ENCODE assay signal across 8 mouse cellular contexts in genomic region chr7:19307739-19308453, GRCm38 (mm10). TPM values are rescaled to one million over a fixed set of nuclear protein-coding genes. Genes with fewer than 3 reads are reported as not detected.
DNase-seq lines count a peak whose midpoint lies in the region.

No protein-coding gene starts in this region.

- H3K36me3 ChIP-seq in limb, embryonic 10.5 days: no peaks in the 10 kb centered on the region
- H3K36me3 ChIP-seq in splenic B cell, adult 2 months (ENCODE audit: control insufficient read depth, insufficient read depth, low read length, poor library complexity, severe bottlenecking): no peaks in the 10 kb centered on the region; the same call in 1 of the 2 replicates

- H3K9me3 ChIP-seq in limb, embryonic 10.5 days (replicated peaks): no peaks in the 10 kb centered on the region

- peak overlapping the region; percentile 70 for H3K4me3 ChIP-seq in limb, embryonic 10.5 days

- H3K27ac ChIP-seq in limb, embryonic 10.5 days: peak overlapping the region; percentile 68

- peaks cover 49% of the 10 kb centered on the region for H3K4me1 ChIP-seq in limb, embryonic 10.5 days

- DNase-seq in 416B (ENCODE audit: low read depth): peak; percentile 91
- peak; percentile 54 for DNase-seq in T-cell, adult 2 months (ENCODE audit: low spot score)
- peak; percentile 80 for DNase-seq in embryo, embryonic 11 days
- DNase-seq in heart, adult 11 months: peak; percentile 99
- DNase-seq in kidney, adult 11 months: peak; percentile 72
- peak; percentile 65 for DNase-seq in limb, embryonic 10.5 days (ENCODE audit: low spot score)
- peak; percentile 74 for DNase-seq in mesoderm, embryonic 11.5 days (ENCODE audit: low read depth, low spot score)
- peak; percentile 81 for DNase-seq in splenic B cell, adult 2 months (ENCODE audit: low read depth, low spot score)

- peaks cover 63% of the 10 kb centered on the region for H3K27me3 ChIP-seq in limb, embryonic 10.5 days (ENCODE audit: low read depth, poor library complexity, severe bottlenecking)
- H3K27me3 ChIP-seq in splenic B cell, adult 2 months (ENCODE audit: control insufficient read depth, insufficient read depth, low read length, poor library complexity, severe bottlenecking): 0 out of 2 replicates have a peak, but pooled peaks cover 2% of the 10 kb centered on the region

- WGBS in limb, embryonic 10.5 days: 2% methylated on average over 18 of the region's 18 CpGs

RNA-seq across cellular contexts. Expression of gene Fosb, which starts 2.0 kb away (rescaled TPM):
- polyA plus RNA-seq in limb, embryonic 10.5 days (2016; fragmentation: Nextera tagmentation; extraction: Ambion mirVana): 0.04 and 0.11 TPM in 2 replicates

RNA-seq across cellular contexts. Expression of gene Rtn2, which starts 25.5 kb away (rescaled TPM):
- 5.5 and 5.6 TPM in 2 replicates for polyA plus RNA-seq in limb, embryonic 10.5 days (2016; fragmentation: Nextera tagmentation; extraction: Ambion mirVana)

RNA-seq across cellular contexts. Expression of gene Ppm1n, which starts 28.0 kb away (rescaled TPM):
- polyA plus RNA-seq in limb, embryonic 10.5 days (2016; fragmentation: Nextera tagmentation; extraction: Ambion mirVana): 0.16 and 0.39 TPM in 2 replicates

RNA-seq across cellular contexts. Expression of gene Vasp, which starts 36.3 kb away (rescaled TPM):
- 68.1 and 75.7 TPM in 2 replicates for polyA plus RNA-seq in limb, embryonic 10.5 days (2016; fragmentation: Nextera tagmentation; extraction: Ambion mirVana)

RNA-seq across cellular contexts. Expression of gene Ercc1, which starts 36.7 kb away (rescaled TPM):
- 97.8 and 101 TPM in 2 replicates for polyA plus RNA-seq in limb, embryonic 10.5 days (2016; fragmentation: Nextera tagmentation; extraction: Ambion mirVana)

Comparison
In these comparisons a context has a peak if more than half of its experiments do, and no peak if none do; other contexts are left out.
1. Peak in every context shown above with its lines: DNase-seq, H3K4me3 ChIP-seq and H3K27ac ChIP-seq.